Mouse (Mus musculus): ENCODE measurements at regions not wholly inside any gene's neighbourhood (a gene's known extent, or its start where the extent isn't known, plus 50 kb on each side); places are given as distances from the start of the nearest gene placed in this dataset.

DNA sequence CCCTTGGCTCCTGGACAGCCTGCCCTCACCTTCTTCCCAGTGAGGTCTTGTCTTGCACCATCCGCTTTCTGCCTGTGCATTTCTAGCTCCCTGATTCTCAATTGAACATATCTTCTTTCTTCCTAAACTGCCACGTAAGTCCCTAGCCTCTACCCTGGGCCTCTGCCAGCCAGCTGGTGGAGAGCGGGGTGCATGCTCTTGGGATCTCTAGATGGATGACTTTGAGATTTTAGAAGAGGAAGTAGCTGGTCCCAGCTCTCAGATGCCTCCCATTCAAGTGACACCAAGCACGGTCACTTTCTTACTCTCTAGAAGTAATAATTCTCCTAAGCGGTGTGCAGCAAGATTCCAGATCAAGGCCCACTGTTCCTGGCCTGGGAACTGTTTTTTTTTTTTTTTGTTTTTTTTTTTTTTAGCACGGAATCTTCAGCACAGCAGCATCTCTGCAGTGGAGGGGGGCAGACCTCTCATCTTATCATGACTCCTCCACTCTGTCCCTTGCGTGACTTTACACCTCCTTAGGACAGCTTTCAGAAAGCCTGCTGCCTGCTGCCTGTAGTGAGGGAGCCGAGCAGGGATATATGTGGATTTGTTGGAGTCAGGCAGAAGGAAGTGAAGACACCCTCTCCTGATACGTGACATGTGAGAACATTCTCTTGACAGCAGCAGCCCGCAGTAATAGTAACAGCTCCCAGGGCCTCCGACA, 453.6 kb upstream of the Zmiz1 start:
- TF ChIP-seq EP300 (IDR thresholded peaks at IDR 0.05; ENCODE audit: insufficient read depth, low read depth, low read length) (no peak), CTCF (IDR thresholded peaks at IDR 0.05; ENCODE audit: low read depth, low read length) (no peak)
